Mouse (Mus musculus) megakaryocyte, embryonic 14.5 days (primary cell): ENCODE results near the gene Trappc10. TPM values are rescaled to one million over a fixed set of nuclear protein-coding genes. Genes with fewer than 3 reads are reported as not detected.
"Not testable (repeated sequence)": the region's sequence is repeated elsewhere in the genome, so short reads cannot be mapped to it uniquely, and the experiment has no call there.

Experiments
- H3K27me3 ChIP-seq: replicated peaks from 2 replicates; pipeline ENCODE3; 2012; ENCODE audit warnings: inconsistent platforms
- H3K36me3 ChIP-seq: replicated peaks from 2 replicates; pipeline ENCODE3; 2012; ENCODE audit warnings: low read length, inconsistent platforms, mixed read lengths
- H3K4me1 ChIP-seq: 2 replicates; pipeline ENCODE4 v1.6.1; 2012; ENCODE audit warnings: inconsistent platforms
- H3K4me3 ChIP-seq: replicated peaks from 2 replicates; pipeline ENCODE3; 2012; ENCODE audit warnings: moderate library complexity, mild to moderate bottlenecking, inconsistent platforms
- H3K9me3 ChIP-seq: 2 replicates; pipeline ENCODE4 v1.6.1; 2012; ENCODE audit warnings: inconsistent platforms
- FLI1 ChIP-seq: IDR thresholded peaks from 2 replicates; pipeline ENCODE4 v1.6.1; 2012; ENCODE audit warnings: low read length, inconsistent platforms, mixed read lengths
- GATA1 ChIP-seq: IDR thresholded peaks from 3 replicates; pipeline ENCODE4 v1.6.1; 2012; ENCODE audit warnings: mixed read lengths, low read length, inconsistent platforms, borderline replicate concordance
- polyA plus RNA-seq: library from polyadenylated mRNA; stranded (reverse); fragments of >175 nt; gene quantifications from 2 replicates; pipeline ENCODE4 v1.2.3, GENCODE M21; 2012; ENCODE audit warnings: low replicate concordance; ENCODE audit not compliant: insufficient read depth

Trappc10 gene
- polyA plus RNA-seq, 1 experiment, result 11.0 TPM

DNA sequence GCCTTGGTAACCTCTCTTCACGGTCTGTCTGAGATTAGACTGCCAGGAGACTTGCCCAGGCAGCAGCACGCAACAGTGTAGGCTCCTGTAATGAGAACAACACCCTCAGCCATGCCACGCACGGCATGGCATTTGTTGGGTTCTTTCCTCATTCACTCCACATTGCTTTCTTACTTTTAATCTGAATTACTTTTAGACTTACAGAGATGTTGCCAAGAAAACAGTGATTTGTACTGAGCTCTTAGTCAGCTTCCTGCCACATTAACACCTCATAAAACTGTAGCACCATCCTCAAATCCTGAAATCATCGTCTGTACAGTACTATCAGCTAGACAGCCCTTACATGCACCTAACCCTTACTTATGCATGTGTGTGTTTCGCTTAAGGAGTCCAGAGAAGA lies 25.9 kb downstream of the Trappc10 start:
- Histone ChIP-seq H3K4me3 (no peak overlapping the region), H3K27me3 (no peaks in the 10 kb centered on the region), H3K36me3 (peaks cover 99% of the 10 kb centered on the region), H3K9me3 (no peaks in the 10 kb centered on the region), H3K4me1 (peaks cover 72% of the 10 kb centered on the region)
- TF ChIP-seq FLI1, result no peak
- TF ChIP-seq GATA1, result no peak

- Histone ChIP-seq H3K9me3 (no peaks in the 10 kb centered on the region), H3K4me1 (peaks cover 58% of the 10 kb centered on the region), H3K27me3 (no peaks in the 10 kb centered on the region), H3K4me3 (no peak overlapping the region), H3K36me3 (peaks cover 100% of the 10 kb centered on the region)
- TF ChIP-seq GATA1 (no peak), FLI1 (no peak)
Measured at GRCm38 (mm10) chr10:78216376-78217083, 27.9 kb downstream of the Trappc10 start.

DNA sequence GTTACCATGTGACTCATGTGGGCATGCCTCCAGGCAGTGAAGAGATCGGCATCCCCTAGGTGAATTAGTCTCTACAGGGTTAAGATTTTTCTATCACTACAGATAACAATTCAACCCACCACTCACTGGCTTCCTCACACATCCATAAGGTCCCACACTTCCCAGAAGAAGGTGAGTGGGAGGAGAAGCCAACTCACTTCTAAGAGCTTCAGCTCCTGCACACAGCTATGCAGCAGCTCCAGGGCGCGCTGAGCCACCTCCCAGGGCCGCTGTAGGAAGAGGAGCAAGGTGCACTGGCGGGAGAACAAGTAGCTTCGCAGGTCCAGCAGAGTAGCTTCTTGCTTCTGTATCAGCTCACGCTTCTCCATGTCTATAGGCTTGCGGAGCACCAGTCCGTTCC lies 30.1 kb downstream of the Trappc10 start:
- Histone ChIP-seq H3K36me3 (peaks cover 100% of the 10 kb centered on the region), H3K4me1 (peaks cover 40% of the 10 kb centered on the region), H3K4me3 (no peak overlapping the region), H3K9me3 (no peaks in the 10 kb centered on the region), H3K27me3 (no peaks in the 10 kb centered on the region)
- no peak for TF ChIP-seq GATA1
- no peak for TF ChIP-seq FLI1

DNA sequence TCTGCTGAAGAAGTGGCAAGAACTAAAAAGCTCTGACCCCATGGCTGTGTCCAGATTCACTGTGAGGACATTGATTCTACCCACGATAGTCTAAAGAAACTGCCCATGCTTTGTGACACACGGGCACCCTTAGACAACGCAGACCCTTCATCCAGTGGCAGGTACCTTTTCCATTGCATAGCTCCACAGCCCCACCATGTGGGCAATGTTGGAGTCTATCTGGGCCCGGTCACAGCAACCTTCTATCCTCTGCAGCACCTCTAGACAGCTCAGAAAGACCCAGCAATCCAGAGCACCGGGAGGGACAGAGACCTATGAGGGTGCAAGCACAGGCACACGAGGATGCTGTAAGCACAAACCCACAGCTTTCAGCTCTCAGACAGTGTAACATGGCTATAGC lies 33.1 kb downstream of the Trappc10 start:
- TF ChIP-seq FLI1 (no peak), GATA1 (no peak)
- no peak overlapping the region for H3K4me3 ChIP-seq
- no peaks in the 10 kb centered on the region for H3K9me3 ChIP-seq
- H3K4me1 ChIP-seq, result peaks cover 12% of the 10 kb centered on the region; the same call in 1 of the 2 replicates
- no peaks in the 10 kb centered on the region for H3K27me3 ChIP-seq
- peaks cover 100% of the 10 kb centered on the region for H3K36me3 ChIP-seq

DNA sequence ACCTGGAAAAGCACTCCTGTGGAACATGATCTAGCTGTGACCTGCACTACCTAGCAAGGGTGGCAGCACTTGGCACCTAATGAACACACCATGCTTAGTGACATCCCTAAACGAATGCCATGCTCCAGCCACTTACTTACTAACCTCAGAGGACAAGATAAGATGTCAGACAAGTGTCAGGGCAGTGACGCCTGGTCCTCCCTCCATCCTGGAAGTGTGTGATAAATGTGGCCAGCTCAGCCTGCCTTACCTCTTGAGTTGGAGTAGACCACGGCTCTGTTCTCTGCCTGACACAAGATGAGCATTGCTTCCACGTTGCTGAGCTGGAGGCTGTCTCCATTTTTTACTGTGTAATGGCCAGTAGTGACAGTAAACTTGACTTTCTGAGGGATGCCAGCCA lies 43.3 kb downstream of the Trappc10 start:
- TF ChIP-seq GATA1, result no peak
- TF ChIP-seq FLI1, result no peak
- peaks cover 100% of the 10 kb centered on the region for H3K36me3 ChIP-seq
- no peak overlapping the region for H3K4me3 ChIP-seq
- no peaks in the 10 kb centered on the region for H3K27me3 ChIP-seq
- peaks cover 4% of the 10 kb centered on the region; the same call in 1 of the 2 replicates for H3K4me1 ChIP-seq
- H3K9me3 ChIP-seq, result no peaks in the 10 kb centered on the region

DNA sequence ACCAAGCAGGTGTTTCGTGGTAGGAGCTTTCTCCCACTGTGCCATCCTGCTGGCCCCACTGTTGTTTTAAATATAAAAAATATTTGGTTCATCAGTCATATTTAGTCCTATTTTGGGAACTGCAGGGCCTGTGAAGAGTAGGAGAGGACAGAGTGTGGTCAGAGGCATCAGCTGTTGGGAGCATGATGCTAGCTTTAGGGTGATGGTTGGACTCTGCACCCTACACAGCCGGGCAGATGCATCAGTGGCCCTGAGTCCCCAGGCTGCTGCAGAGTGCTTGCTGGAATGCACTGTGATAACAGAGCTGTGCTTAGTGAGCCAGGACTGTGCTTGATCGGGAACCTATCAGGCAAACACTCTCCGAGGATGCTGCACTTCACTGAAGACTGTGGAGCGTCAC lies 51.5 kb downstream of the Trappc10 start:
- Histone ChIP-seq H3K27me3 (no peaks in the 10 kb centered on the region), H3K9me3 (no peaks in the 10 kb centered on the region), H3K4me1 (peaks cover 4% of the 10 kb centered on the region; the same call in 1 of the 2 replicates), H3K4me3 (peak overlapping the region; percentile 3), H3K36me3 (peaks cover 100% of the 10 kb centered on the region)
- TF ChIP-seq GATA1 (no peak), FLI1 (no peak)

GRCm38 (mm10) chr10:78186076-78186475 lies 58.4 kb downstream of the Trappc10 start:
- H3K4me3 ChIP-seq, H3K9me3 ChIP-seq, H3K27me3 ChIP-seq: not testable (repeated sequence)
- H3K4me1 ChIP-seq, result peaks cover 38% of the 10 kb centered on the region
- H3K36me3 ChIP-seq, result peaks cover 73% of the 10 kb centered on the region

DNA sequence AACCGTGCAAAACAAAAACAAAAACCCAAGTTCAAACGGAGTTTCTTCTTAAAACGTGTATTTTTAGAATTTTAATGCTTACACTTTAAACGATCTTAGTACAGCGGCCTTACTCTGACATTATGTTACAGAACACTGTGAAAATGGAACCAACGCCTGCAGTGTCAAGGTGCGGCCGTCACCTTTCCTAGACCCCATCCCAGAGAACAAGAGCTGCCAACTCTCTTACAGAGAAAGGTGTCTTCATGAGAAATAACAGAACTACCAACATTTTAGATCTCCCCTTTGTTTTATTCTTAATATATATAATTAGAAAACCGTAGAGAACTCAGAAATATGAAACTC lies 59.1 kb downstream of the Trappc10 start:
- Histone ChIP-seq H3K4me3 (peak overlapping the region; percentile 95), H3K9me3 (no peaks in the 10 kb centered on the region), H3K36me3 (peaks cover 73% of the 10 kb centered on the region), H3K4me1 (peaks cover 38% of the 10 kb centered on the region), H3K27me3 (no peaks in the 10 kb centered on the region)
- TF ChIP-seq FLI1 (no peak), GATA1 (no peak)

GRCm38 (mm10) chr10:78184531-78185380 lies 59.7 kb downstream of the Trappc10 start, which contains the start of gene Pwp2:
Gene Pwp2, minus strand, starts transcription at chr10:78185149.
- peaks cover 73% of the 10 kb centered on the region for H3K36me3 ChIP-seq
- H3K4me1 ChIP-seq, result peaks cover 38% of the 10 kb centered on the region
- TF ChIP-seq GATA1 (no peak), FLI1 (no peak; the same call in 1 of the 2 replicates)

GRCm38 (mm10) chr10:78183577-78183976 lies 60.9 kb downstream of the Trappc10 start:
- Histone ChIP-seq H3K36me3 (peaks cover 73% of the 10 kb centered on the region), H3K4me3 (no peak overlapping the region)

More at GRCm38 (mm10) chr10:78184531-78185380, 59.7 kb downstream of the Trappc10 start, which contains the start of gene Pwp2:
- peak within 1 kb of the TSS; percentile 95 for H3K4me3 ChIP-seq
- H3K9me3 ChIP-seq, result no peaks in the 10 kb centered on the region
- no peaks in the 10 kb centered on the region for H3K27me3 ChIP-seq

More at GRCm38 (mm10) chr10:78183577-78183976, 60.9 kb downstream of the Trappc10 start:
- TF ChIP-seq GATA1, result no peak
- no peak for TF ChIP-seq FLI1
- H3K4me1 ChIP-seq, result peaks cover 36% of the 10 kb centered on the region
- H3K9me3 ChIP-seq, result no peaks in the 10 kb centered on the region
- H3K27me3 ChIP-seq, result no peaks in the 10 kb centered on the region
